Mouse (Mus musculus) embryonic facial prominence, embryonic 10.5 days (tissue): ENCODE measurements around the gene Bmper. TPM values are rescaled to one million over a fixed set of nuclear protein-coding genes. Genes with fewer than 3 reads are reported as not detected.

Source experiments
- DNase-seq: peaks from one replicate; pipeline ENCODE4 v3.0.0-alpha.2; 2017; ENCODE audit warnings: low spot score
- H3K27ac ChIP-seq: fragments of 300-500 bp; sonication (generic); replicated peaks from 2 replicates; pipeline ENCODE4 v1.5.1; 2016; ENCODE audit warnings: mild to moderate bottlenecking
- H3K27me3 ChIP-seq: fragments of 300-500 bp; sonication (generic); replicated peaks from 2 replicates; pipeline ENCODE4 v1.6.1; 2016; ENCODE audit warnings: low read depth, mild to moderate bottlenecking; ENCODE audit not compliant: poor library complexity, severe bottlenecking
- H3K36me3 ChIP-seq: fragments of 300-500 bp; sonication (generic); replicated peaks from 2 replicates; pipeline ENCODE4 v1.6.1; 2016; ENCODE audit warnings: mild to moderate bottlenecking, moderate library complexity
- H3K4me1 ChIP-seq: fragments of 300-500 bp; sonication (generic); 2 replicates; pipeline ENCODE4 v1.6.1; 2016
- H3K4me3 ChIP-seq: fragments of 300-500 bp; sonication (generic); 2 replicates; pipeline ENCODE4 v1.5.1; 2016; ENCODE audit warnings: mild to moderate bottlenecking, moderate library complexity
- H3K9me3 ChIP-seq: fragments of 300-500 bp; sonication (generic); 2 replicates; pipeline ENCODE4 v1.6.1; 2016; ENCODE audit warnings: mild to moderate bottlenecking
- WGBS: fragments of 180-500 bp; shearing (Covaris S2); methylation state at CpG from one replicate; pipeline ENCODE4 v1.1.7; 2016; 5-methylcytosine and 5-hydroxymethylcytosine counted together
- polyA plus RNA-seq: library from polyadenylated mRNA; unstranded; fragments of >200 nt; fragmentation: Nextera tagmentation; extraction: Ambion mirVana; gene quantifications from 2 replicates; pipeline ENCODE4 v1.2.1, GENCODE M21; 2016

Bmper gene
- polyA plus RNA-seq, 1 experiment from 2014 or later = 4.5 TPM

DNA sequence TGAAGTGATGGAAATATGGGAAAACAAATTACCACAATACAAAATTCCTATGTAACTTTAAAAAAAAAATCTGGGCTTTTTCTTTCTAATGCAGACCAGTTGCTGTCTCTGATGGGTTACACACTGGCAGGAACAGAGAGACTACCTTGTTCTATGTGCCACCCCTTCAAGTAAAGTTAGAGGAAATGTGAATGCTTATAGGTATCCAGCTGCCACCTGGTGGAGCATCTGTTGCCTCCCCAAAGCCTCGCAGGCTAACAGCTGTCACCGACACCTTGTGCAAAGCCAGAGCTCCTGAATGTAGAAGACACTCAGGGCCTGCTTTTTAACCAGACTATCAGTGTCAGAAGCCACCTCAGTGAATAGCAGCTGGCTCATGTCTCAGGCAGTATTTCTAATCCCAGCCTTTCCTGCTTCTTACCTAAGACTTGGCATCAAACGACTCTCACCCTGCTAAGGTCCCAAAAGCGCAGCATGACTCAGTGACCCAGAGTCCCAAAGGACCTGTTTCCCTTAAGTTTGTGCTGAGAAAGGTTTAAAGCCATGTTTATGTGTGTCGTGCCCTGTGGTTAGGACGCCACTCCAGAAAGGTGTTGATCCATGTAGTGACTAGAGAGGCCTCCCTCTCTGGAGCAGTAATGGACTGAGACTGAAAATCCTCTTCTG is 171.9 kb downstream of the Bmper start:
- H3K4me1 ChIP-seq = peaks cover 5% of the 10 kb centered on the region
- H3K9me3 ChIP-seq = no peaks in the 10 kb centered on the region
- no peak overlapping the region for H3K27ac ChIP-seq
- H3K27me3 ChIP-seq = no peaks in the 10 kb centered on the region
- 73% methylated on average over 6 of the region's 6 CpGs for WGBS
- H3K4me3 ChIP-seq = no peak overlapping the region
- no peaks in the 10 kb centered on the region for H3K36me3 ChIP-seq
- no peak for DNase-seq

DNA sequence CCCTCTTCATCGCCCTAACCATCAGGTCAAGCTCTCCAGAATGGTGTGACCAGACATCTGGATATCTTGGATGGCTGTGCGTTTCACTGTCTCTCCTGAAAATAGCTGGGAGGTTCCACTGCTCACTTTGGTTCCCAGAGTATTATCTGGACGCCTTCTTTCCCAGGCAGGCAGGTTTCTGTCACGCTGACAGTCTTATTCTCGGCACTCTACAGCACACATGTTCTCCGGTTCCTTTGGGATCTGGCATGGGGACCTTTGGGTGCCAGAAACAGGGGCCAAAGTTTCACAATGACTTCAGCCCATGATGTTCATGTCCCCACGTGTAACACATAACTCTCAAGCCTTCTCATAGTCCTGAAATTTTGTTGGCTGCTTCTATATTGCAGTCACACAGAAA is 173.3 kb downstream of the Bmper start:
- no peak for DNase-seq
- no peak overlapping the region for H3K27ac ChIP-seq
- H3K27me3 ChIP-seq = no peaks in the 10 kb centered on the region
- WGBS = 84% methylated on average over 7 of the region's 7 CpGs
- no peak overlapping the region for H3K4me3 ChIP-seq
- H3K4me1 ChIP-seq = peaks cover 7% of the 10 kb centered on the region
- no peaks in the 10 kb centered on the region for H3K9me3 ChIP-seq
- no peaks in the 10 kb centered on the region for H3K36me3 ChIP-seq

DNA sequence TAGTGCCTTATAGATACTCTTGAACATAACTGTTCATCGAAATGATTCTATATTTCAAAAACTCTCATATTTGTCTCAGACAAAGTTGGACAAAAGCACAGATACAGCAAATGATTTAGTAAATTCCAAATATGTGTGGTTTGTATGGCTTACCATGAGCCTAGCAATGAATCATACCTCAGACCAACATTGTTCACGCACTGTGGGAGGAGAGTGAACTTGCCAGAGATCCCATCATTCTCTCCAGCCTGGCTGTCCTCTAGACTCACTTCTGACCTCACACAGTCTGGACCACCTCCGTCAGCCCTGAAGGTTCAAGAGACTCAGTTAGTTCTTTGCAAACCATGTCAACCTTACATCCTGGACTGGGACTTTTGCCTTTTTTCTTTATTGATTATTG is 175.0 kb downstream of the Bmper start:
- no peaks in the 10 kb centered on the region for H3K9me3 ChIP-seq
- no peaks in the 10 kb centered on the region for H3K27me3 ChIP-seq
- no peak overlapping the region for H3K27ac ChIP-seq
- DNase-seq = no peak
- peaks cover 7% of the 10 kb centered on the region for H3K4me1 ChIP-seq
- H3K36me3 ChIP-seq = no peaks in the 10 kb centered on the region
- WGBS = 91% methylated on average over 3 of the region's 3 CpGs
- no peak overlapping the region for H3K4me3 ChIP-seq

DNA sequence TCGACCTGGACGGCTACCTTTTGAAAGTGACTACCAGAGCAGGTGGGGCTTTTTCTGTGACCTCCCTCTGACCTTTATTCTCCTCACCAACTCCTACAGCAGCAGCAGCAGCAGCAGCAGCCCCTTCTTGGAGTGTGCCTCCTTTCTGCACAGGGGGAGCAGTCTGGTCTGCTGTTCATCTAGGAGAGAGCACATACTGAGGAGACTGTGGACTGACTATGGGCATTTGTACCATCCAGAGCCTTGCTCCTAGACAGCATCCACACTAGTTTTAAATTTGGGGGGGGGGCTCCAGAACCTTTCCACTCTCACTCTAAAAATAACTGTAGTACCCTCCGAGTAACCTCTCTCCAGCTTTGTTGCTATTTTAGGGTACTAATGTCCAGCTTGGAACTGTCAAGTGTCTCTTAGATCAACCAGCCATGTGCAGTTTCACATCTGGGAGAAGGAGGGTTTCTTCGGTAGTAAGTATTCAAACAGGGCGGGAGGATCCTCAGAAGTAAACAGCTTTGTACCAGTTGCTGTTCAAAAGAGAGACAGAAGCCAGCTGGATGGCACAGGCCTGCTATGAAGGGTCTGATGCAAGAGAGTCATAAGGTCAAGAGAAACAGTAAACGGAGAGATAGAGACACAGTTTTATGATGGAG is 176.9 kb downstream of the Bmper start:
- Histone ChIP-seq H3K4me1 (peaks cover 7% of the 10 kb centered on the region), H3K4me3 (no peak overlapping the region), H3K27ac (no peak overlapping the region), H3K9me3 (no peaks in the 10 kb centered on the region), H3K27me3 (no peaks in the 10 kb centered on the region), H3K36me3 (no peaks in the 10 kb centered on the region)
- 70% methylated on average over 6 of the region's 6 CpGs for WGBS
- DNase-seq = no peak

DNA sequence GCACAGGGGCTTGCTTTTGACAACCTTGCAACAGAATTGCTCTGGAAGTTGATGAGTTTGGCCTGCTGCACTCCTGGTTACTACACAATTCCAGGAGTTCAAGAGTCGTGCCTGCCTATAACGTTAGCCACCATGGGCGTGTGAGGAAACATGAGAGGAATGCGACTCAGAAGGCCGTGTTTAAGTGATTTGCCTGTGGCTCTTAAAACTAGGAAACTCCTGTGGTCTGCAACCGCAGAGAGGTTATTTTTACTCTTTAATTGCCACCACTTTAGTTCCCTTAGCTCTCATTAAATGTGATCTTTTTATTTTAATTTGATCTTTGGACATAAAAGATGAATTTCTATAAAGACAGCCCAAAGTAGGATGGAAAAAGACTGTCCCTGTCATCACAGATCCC is 184.5 kb downstream of the Bmper start:
- no peaks in the 10 kb centered on the region for H3K4me1 ChIP-seq
- H3K27me3 ChIP-seq = no peaks in the 10 kb centered on the region
- 60% methylated on average over 6 of the region's 6 CpGs for WGBS
- DNase-seq = no peak
- H3K27ac ChIP-seq = no peak overlapping the region
- H3K36me3 ChIP-seq = no peaks in the 10 kb centered on the region
- H3K4me3 ChIP-seq = no peak overlapping the region
- no peaks in the 10 kb centered on the region for H3K9me3 ChIP-seq

DNA sequence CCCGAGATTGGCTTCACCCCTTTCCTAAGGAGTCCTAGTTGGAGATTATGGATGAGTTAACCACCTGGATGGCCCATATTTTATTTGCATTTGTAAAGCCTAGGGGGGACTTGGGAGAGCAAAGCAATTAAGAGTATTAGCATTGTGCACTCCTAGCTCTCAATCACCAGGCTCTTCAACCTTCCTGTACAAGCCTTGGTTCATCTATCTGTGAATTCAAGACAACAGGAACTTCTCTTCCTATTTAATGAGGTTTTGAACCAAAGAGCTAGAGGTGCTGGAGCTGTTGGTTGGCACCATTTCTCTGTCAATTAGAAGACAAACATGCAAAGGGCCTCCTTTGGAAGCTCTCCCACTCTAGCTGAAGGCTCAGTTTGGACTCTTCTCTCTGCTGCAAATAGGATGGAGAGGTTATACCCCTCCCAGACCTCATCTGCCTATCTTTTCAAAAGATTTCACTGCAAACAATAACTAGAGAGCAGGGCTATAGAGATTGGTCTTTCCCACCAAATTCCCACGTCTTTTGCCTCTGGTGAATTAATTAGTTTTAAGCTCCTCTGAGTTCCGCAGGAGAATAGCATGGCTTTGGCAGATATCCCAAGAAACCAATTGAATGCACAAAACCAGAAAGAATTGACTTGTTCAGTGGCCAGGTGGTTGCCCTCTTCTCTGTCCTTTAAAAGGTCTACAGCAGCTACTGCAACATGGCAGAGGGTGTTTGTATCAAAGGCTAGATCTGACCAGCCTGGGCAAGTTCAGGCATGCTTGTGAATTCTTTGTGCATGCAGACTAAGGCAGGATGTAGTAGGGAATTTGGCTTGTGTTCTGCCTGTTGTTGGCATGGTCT is 185.3 kb downstream of the Bmper start:
- Histone ChIP-seq H3K27me3 (no peaks in the 10 kb centered on the region), H3K4me1 (no peaks in the 10 kb centered on the region), H3K4me3 (no peak overlapping the region), H3K27ac (no peak overlapping the region), H3K9me3 (no peaks in the 10 kb centered on the region), H3K36me3 (no peaks in the 10 kb centered on the region)
- DNase-seq = no peak
- 81% methylated on average over 3 of the region's 3 CpGs for WGBS

DNA sequence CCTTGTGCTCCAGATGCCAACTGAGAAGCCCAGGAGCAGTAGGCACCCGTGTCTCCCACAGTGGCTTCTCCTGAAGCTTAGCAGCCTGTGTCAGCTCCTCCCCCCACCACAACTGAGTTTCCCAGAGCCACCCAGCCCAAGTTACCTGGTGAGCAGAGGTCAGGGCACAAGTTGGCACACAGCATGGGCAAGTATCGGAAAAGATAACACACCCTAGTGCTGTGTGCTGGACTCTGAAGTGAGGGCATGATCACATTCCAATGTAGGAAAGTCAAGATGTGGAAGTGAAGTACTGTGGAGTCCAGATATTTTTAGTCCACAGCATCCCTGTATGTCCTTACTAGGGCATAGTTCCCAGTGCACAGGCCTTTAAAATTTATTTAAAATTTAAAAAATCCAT is 187.7 kb downstream of the Bmper start:
- Histone ChIP-seq H3K9me3 (no peaks in the 10 kb centered on the region), H3K27me3 (no peaks in the 10 kb centered on the region), H3K36me3 (no peaks in the 10 kb centered on the region), H3K4me3 (no peak overlapping the region), H3K27ac (no peak overlapping the region), H3K4me1 (no peaks in the 10 kb centered on the region)
- DNase-seq = no peak
- 79% methylated on average over 2 of the region's 2 CpGs for WGBS

DNA sequence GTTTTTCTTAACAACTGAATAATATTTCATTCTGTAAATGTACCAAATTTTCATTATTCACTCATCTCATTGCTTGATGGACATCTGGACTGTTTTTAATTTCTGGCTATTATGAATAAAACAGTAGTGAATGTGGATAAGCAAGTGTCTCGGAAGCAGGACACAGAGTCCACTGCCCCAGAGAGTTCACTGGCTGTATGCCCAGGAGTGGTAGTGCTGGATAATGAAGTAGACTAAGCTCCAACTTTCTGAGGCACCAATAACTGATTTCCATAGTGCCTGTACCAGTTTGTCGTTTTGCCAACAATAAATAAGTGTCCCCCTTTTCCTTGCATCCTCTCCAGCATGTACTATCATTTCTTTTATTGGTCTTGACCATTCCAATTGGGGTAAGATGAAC is 190.1 kb downstream of the Bmper start:
- no peak overlapping the region for H3K27ac ChIP-seq
- no peaks in the 10 kb centered on the region for H3K4me1 ChIP-seq
- H3K36me3 ChIP-seq = no peaks in the 10 kb centered on the region
- 88% methylated on average over 2 of the region's 2 CpGs for WGBS
- H3K9me3 ChIP-seq = peaks cover 9% of the 10 kb centered on the region; the same call in 1 of the 2 replicates
- DNase-seq = no peak
- no peaks in the 10 kb centered on the region for H3K27me3 ChIP-seq
- no peak overlapping the region for H3K4me3 ChIP-seq

DNA sequence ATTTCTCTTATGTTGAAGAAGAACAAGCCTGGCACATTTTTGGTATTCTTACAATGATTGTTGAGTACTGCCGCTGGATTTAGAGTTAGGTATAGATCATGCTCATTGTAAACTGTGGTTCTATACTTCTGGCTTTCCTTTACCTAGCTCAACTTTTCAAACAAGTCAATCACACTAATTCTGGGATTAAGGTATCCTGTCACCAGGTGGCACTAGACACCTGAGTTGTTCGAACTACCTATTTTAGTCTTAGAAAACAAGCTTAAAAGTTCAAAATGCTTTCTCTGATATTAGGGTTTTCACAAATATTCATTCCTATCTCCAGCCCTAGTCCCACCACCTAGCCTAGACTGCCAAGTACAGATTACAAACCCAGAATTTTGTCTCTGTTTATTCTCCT is 196.2 kb downstream of the Bmper start:
- Histone ChIP-seq H3K9me3 (peaks cover 9% of the 10 kb centered on the region; the same call in 1 of the 2 replicates), H3K36me3 (no peaks in the 10 kb centered on the region), H3K4me1 (no peaks in the 10 kb centered on the region), H3K27me3 (no peaks in the 10 kb centered on the region), H3K4me3 (no peak overlapping the region), H3K27ac (no peak overlapping the region)
- DNase-seq = no peak
- 88% methylated on average over 2 of the region's 2 CpGs for WGBS

DNA sequence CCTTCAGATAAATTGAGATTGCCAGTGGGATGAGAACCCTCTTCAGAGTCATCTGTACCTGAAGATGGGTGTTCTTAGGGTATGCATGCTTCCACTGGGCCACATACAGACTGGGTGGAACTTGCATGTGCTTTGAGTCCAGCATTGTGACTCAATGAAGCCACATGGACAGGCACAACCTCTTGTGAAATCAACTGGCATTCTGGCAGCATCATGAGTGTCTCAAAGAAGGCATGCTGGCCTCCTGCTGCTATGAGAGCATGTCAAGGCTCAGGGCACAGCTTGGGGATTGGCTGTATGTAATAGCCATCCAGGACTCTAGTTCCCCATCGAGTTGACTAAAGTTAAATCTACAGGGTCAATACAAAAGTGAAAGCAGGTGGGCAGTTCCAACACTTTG is 200.9 kb downstream of the Bmper start:
- WGBS = 80% methylated on average over 1 of the region's 1 CpGs
- no peaks in the 10 kb centered on the region for H3K4me1 ChIP-seq
- no peak overlapping the region for H3K27ac ChIP-seq
- no peak for DNase-seq
- no peaks in the 10 kb centered on the region for H3K9me3 ChIP-seq
- no peaks in the 10 kb centered on the region for H3K27me3 ChIP-seq
- H3K36me3 ChIP-seq = no peaks in the 10 kb centered on the region
- no peak overlapping the region for H3K4me3 ChIP-seq

DNA sequence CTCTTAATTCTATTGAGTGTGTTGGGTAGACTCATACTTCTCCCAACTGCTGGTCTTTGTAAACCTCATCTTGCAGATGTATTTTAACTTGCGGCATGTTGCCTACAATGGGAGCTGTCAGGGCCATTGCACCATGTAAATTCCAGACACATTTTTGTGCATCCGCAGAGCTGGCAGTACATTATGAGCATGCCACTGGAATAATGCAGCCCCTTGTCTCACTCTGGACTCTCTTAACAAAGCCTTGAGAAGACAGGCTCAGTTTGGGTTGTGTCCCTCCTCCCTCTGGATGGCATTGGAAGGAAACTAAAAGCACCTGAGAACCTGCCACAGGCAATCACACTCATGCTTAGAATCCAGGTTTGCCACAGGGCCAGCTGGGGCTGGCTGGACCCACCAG is 209.8 kb downstream of the Bmper start:
- DNase-seq = no peak
- H3K4me3 ChIP-seq = no peak overlapping the region
- H3K27me3 ChIP-seq = no peaks in the 10 kb centered on the region
- no peaks in the 10 kb centered on the region for H3K9me3 ChIP-seq
- WGBS = 82% methylated on average over 2 of the region's 2 CpGs
- H3K36me3 ChIP-seq = no peaks in the 10 kb centered on the region
- H3K27ac ChIP-seq = no peak overlapping the region
- peaks cover 9% of the 10 kb centered on the region for H3K4me1 ChIP-seq

DNA sequence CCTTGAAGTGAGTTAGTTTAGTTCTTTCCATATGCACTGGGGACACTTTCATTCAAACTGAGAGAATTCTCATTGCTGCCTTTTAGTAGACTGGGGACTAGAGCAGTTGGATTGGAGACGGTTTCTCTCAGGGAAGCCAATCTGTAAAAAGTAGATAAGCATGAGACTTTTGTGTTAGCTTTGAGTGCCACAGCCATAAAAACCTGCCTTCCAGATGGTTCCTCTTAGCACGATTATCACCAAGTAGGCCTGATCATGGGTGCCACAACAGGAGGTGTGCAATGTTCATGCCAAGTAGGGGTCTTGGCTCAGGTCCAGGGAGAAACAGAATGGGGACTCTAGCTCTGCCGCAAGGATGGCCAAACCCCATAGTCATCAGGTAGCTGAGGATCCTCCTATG is 210.4 kb downstream of the Bmper start:
- Histone ChIP-seq H3K27me3 (no peaks in the 10 kb centered on the region), H3K9me3 (no peaks in the 10 kb centered on the region), H3K36me3 (no peaks in the 10 kb centered on the region), H3K4me1 (peaks cover 9% of the 10 kb centered on the region), H3K27ac (no peak overlapping the region), H3K4me3 (no peak overlapping the region)
- WGBS = 91% methylated on average over 3 of the region's 3 CpGs
- no peak for DNase-seq

DNA sequence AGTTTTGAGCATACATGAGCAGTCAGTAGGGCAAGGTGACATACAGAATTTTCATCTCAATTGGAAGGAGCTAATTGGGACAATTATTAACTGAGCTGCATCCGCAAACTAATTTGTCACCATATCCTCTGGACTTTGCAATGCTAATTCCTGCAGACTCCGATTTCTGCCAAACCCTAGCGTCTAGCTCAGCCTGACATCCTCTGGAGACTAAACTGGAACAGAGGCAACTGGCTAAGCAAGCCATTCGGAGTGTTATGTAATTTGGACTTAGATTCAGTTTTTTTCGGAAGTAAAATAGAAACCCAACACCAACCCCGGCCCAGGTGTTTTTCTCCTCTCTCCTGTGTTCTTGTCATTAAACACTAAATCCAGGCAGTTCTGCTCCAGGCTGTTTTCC is 213.9 kb downstream of the Bmper start:
- peaks cover 9% of the 10 kb centered on the region for H3K4me1 ChIP-seq

More for the DNA sequence above, 213.9 kb downstream of the Bmper start:
- DNase-seq = no peak
- no peaks in the 10 kb centered on the region for H3K27me3 ChIP-seq
- no peaks in the 10 kb centered on the region for H3K9me3 ChIP-seq
- H3K36me3 ChIP-seq = no peaks in the 10 kb centered on the region
- 67% methylated on average over 6 of the region's 6 CpGs for WGBS
- H3K4me3 ChIP-seq = no peak overlapping the region
- no peak overlapping the region for H3K27ac ChIP-seq
